Mouse (Mus musculus): ENCODE data around the gene Chd1. TPM values are rescaled to one million over a fixed set of nuclear protein-coding genes. Genes with fewer than 3 reads are reported as not detected.

Chd1 gene
- polyA plus RNA-seq (2015; fragmentation: Nextera tagmentation; extraction: Ambion mirVana) = 21.2 and 26.0 TPM in 2 replicates

GRCm38 (mm10) chr17:15704475-15705300 lies at the start of gene Chd1:
Gene Chd1 (plus strand): TSS chr17:15704967.
- Histone ChIP-seq H3K9me3 (no peaks in the 10 kb centered on the region), H3K4me2 (replicated peaks) (peak within 1 kb of the TSS; percentile 83), H3K9ac (replicated peaks) (peak within 1 kb of the TSS; percentile 91), H3K4me1 (replicated peaks) (peaks cover 29% of the 10 kb centered on the region), H3K27me3 (no peaks in the 10 kb centered on the region), H3K4me3 (replicated peaks) (peak within 1 kb of the TSS; percentile 88), H3K27ac (peak within 1 kb of the TSS; percentile 97), H3K36me3 (peaks cover 14% of the 10 kb centered on the region)
- peak; percentile 97 for ATAC-seq
- WGBS = under 1% methylated on average over 70 of the region's 124 CpGs

- Histone ChIP-seq H3K36me3 (no peaks in the 10 kb centered on the region), H3K9ac (replicated peaks) (no peak overlapping the region), H3K27me3 (no peaks in the 10 kb centered on the region), H3K27ac (no peak overlapping the region), H3K4me3 (replicated peaks) (no peak overlapping the region), H3K4me2 (replicated peaks) (no peak overlapping the region), H3K4me1 (replicated peaks) (no peaks in the 10 kb centered on the region), H3K9me3 (no peaks in the 10 kb centered on the region)
- peak; percentile 48; the same call in 1 of the 2 replicates for ATAC-seq
- WGBS = 35% methylated on average over 6 of the region's 6 CpGs
These were observed 47.7 kb upstream of the Chd1 start for GRCm38 (mm10) chr17:15656881-15657607.

DNA sequence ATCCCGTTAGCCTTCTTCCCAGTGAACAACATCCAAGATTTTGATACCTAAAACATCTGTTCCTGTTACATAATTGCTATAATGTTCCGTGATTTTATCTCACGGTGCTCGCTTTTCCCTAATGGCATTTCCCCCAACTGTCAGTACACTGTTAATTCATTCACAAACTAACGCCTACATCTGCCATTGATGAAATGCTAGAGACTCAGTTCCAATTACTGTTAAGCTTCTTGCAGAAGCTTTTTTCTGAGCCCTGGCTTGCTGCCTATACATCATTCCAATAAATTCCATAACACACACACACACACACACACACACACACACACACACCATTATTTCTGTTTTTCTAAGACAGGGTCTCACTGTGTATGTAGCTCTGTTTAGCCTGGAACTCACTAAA lies 31.9 kb upstream of the Chd1 start:
- peaks cover under 1% of the 10 kb centered on the region; the same call in 1 of the 2 replicates for H3K4me1 ChIP-seq (replicated peaks)
- H3K9me3 ChIP-seq = no peaks in the 10 kb centered on the region
- ATAC-seq = no peak
- no peaks in the 10 kb centered on the region for H3K27me3 ChIP-seq
- no peak overlapping the region for H3K4me3 ChIP-seq (replicated peaks)
- H3K9ac ChIP-seq (replicated peaks) = no peak overlapping the region
- H3K4me2 ChIP-seq (replicated peaks) = no peak overlapping the region
- no peak overlapping the region for H3K27ac ChIP-seq
- no peaks in the 10 kb centered on the region for H3K36me3 ChIP-seq
- 75% methylated on average over 5 of the region's 5 CpGs for WGBS

- Histone ChIP-seq H3K36me3 (no peaks in the 10 kb centered on the region), H3K4me1 (replicated peaks) (peaks cover 7% of the 10 kb centered on the region; the same call in 1 of the 2 replicates), H3K9me3 (no peaks in the 10 kb centered on the region), H3K27ac (peak overlapping the region; percentile 51; the same call in 1 of the 2 replicates), H3K4me3 (replicated peaks) (no peak overlapping the region), H3K9ac (replicated peaks) (no peak overlapping the region), H3K4me2 (replicated peaks) (no peak overlapping the region), H3K27me3 (no peaks in the 10 kb centered on the region)
- ATAC-seq = no peak
- WGBS = 5% methylated on average over 6 of the region's 6 CpGs
These were observed 26.7 kb upstream of the Chd1 start for GRCm38 (mm10) chr17:15677970-15678645.

GRCm38 (mm10) chr17:15679966-15680630 lies 24.7 kb upstream of the Chd1 start:
- Histone ChIP-seq H3K9me3 (no peaks in the 10 kb centered on the region), H3K36me3 (no peaks in the 10 kb centered on the region), H3K4me3 (replicated peaks) (no peak overlapping the region), H3K4me1 (replicated peaks) (peaks cover 7% of the 10 kb centered on the region; the same call in 1 of the 2 replicates), H3K4me2 (replicated peaks) (no peak overlapping the region), H3K27me3 (no peaks in the 10 kb centered on the region), H3K9ac (replicated peaks) (no peak overlapping the region), H3K27ac (no peak overlapping the region)
- WGBS = 92% methylated on average over 9 of the region's 9 CpGs
- no peak for ATAC-seq

- H3K9ac ChIP-seq (replicated peaks) = no peak overlapping the region
- 67% methylated on average over 4 of the region's 4 CpGs for WGBS
- no peak overlapping the region for H3K4me2 ChIP-seq (replicated peaks)
- H3K4me1 ChIP-seq (replicated peaks) = peaks cover 7% of the 10 kb centered on the region; the same call in 1 of the 2 replicates
- no peak overlapping the region for H3K27ac ChIP-seq
- H3K27me3 ChIP-seq = no peaks in the 10 kb centered on the region
- H3K36me3 ChIP-seq = no peaks in the 10 kb centered on the region
- H3K4me3 ChIP-seq (replicated peaks) = no peak overlapping the region
- no peaks in the 10 kb centered on the region for H3K9me3 ChIP-seq
- ATAC-seq = no peak
These were observed 24.1 kb upstream of the Chd1 start for GRCm38 (mm10) chr17:15680661-15681060.

DNA sequence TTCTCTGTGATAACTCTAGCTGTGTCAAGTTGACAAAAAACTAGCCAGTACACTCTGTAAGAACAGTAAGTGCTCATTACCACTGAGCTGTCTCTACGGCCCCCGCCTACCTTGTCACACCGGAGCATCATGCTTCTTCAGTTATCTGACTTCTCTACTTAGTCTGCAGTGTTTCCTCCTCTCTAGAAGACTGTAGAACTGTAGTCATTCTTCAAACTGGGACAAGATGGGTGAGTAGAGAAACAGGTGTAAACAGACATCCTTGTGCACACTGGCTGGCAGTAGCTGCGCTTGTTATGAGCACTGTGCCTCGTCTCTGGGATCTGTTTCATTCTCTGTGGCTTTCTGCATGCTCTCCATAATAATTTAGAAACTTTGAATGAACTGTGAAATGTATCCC lies 18.4 kb upstream of the Chd1 start:
- no peak overlapping the region for H3K4me3 ChIP-seq (replicated peaks)
- no peaks in the 10 kb centered on the region for H3K9me3 ChIP-seq
- H3K4me2 ChIP-seq (replicated peaks) = no peak overlapping the region
- no peaks in the 10 kb centered on the region for H3K36me3 ChIP-seq
- no peak overlapping the region for H3K9ac ChIP-seq (replicated peaks)
- ATAC-seq = no peak
- H3K27ac ChIP-seq = no peak overlapping the region
- WGBS = 92% methylated on average over 5 of the region's 5 CpGs
- H3K27me3 ChIP-seq = no peaks in the 10 kb centered on the region
- no peaks in the 10 kb centered on the region for H3K4me1 ChIP-seq (replicated peaks)

DNA sequence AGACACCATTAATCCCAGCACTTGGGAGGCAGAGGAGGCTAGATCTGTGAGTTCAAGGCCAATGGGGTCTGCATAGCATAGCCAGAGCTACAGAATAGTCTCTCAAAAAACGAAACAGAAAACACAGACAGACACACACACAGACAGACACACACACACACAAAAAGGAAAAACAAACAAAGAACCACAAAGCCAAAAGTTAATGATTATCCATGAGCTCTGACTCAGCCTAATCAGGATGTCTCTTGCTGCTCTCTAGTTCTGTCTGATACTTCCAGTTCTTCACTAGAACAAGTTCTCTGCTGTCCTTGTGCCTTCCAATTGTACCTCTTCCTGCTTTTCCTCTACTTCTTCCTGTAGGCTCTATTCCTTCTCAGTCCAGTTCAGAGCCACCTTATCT lies 14.5 kb upstream of the Chd1 start:
- Histone ChIP-seq H3K4me3 (replicated peaks) (no peak overlapping the region), H3K27me3 (no peaks in the 10 kb centered on the region), H3K36me3 (no peaks in the 10 kb centered on the region), H3K4me1 (replicated peaks) (no peaks in the 10 kb centered on the region), H3K27ac (no peak overlapping the region), H3K9ac (replicated peaks) (no peak overlapping the region), H3K9me3 (no peaks in the 10 kb centered on the region), H3K4me2 (replicated peaks) (no peak overlapping the region)
- no peak for ATAC-seq
- 88% methylated on average over 1 of the region's 1 CpGs for WGBS

DNA sequence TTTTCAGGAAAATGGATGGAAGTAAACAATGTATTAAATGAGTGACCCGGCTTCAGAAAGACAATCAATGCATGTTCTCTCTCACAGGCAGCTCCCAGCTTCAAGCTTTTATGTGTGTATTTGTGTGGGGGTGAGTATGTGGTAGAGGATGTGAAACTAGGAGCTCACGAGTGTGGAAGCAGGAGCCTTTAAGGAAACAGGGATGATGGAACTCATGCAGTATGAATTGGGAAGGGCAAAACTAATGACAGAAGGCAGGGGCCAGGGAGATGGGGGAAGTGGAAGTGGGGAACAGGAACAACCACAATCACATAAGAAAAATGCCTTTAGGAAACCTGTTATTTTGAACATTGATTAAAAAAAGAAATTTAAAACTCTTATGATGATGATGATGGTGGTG lies 9.2 kb upstream of the Chd1 start:
- Histone ChIP-seq H3K9me3 (no peaks in the 10 kb centered on the region), H3K9ac (replicated peaks) (no peak overlapping the region), H3K27ac (no peak overlapping the region), H3K4me1 (replicated peaks) (no peaks in the 10 kb centered on the region), H3K4me2 (replicated peaks) (no peak overlapping the region), H3K27me3 (no peaks in the 10 kb centered on the region), H3K36me3 (no peaks in the 10 kb centered on the region), H3K4me3 (replicated peaks) (no peak overlapping the region)
- WGBS = 88% methylated on average over 2 of the region's 2 CpGs
- no peak for ATAC-seq

- Histone ChIP-seq H3K4me1 (replicated peaks) (peaks cover 2% of the 10 kb centered on the region; the same call in 1 of the 2 replicates), H3K9me3 (no peaks in the 10 kb centered on the region), H3K9ac (replicated peaks) (no peak overlapping the region), H3K4me3 (replicated peaks) (no peak overlapping the region), H3K36me3 (no peaks in the 10 kb centered on the region), H3K27me3 (no peaks in the 10 kb centered on the region), H3K4me2 (replicated peaks) (no peak overlapping the region), H3K27ac (no peak overlapping the region)
- ATAC-seq = no peak
- WGBS = 94% methylated on average over 3 of the region's 3 CpGs
These were observed 5.8 kb upstream of the Chd1 start for GRCm38 (mm10) chr17:15698956-15699355.

DNA sequence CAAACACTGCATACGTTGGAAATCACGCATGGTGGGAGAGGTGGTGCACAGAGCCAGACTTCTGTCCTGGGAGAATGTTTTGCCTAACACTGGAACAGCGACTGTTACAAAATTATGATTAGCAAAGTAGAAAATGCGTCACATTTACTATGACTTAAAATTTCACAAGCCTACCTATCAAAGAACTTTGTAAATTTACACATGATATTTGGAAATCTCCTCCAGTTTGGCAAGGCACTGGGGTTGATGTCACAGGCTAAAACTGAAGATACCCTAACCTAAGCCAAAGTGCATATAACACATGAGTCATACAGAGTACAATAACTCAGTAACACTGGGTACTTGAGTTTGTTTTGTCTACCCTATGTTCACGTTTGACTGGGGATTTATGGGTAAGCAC lies 3.3 kb upstream of the Chd1 start:
- no peaks in the 10 kb centered on the region for H3K27me3 ChIP-seq
- H3K4me3 ChIP-seq (replicated peaks) = no peak overlapping the region
- H3K9me3 ChIP-seq = no peaks in the 10 kb centered on the region
- H3K4me1 ChIP-seq (replicated peaks) = peaks cover 5% of the 10 kb centered on the region
- H3K9ac ChIP-seq (replicated peaks) = no peak overlapping the region
- no peak overlapping the region for H3K4me2 ChIP-seq (replicated peaks)
- WGBS = 92% methylated on average over 5 of the region's 5 CpGs
- H3K27ac ChIP-seq = no peak overlapping the region
- no peak for ATAC-seq
- no peaks in the 10 kb centered on the region for H3K36me3 ChIP-seq
